Mouse (Mus musculus) myocyte (in vitro differentiated cells): ENCODE data around the gene Zfhx3.

ENCODE experiments used
- CEBPB ChIP-seq: IDR thresholded peaks from 2 replicates; pipeline ENCODE4 v1.6.1; 2011; ENCODE audit warnings: mild to moderate bottlenecking, moderate library complexity; ENCODE audit not compliant: poor library complexity, insufficient read depth, severe bottlenecking
- E2F4 ChIP-seq: IDR thresholded peaks from one replicate; pipeline ENCODE4 v1.6.1; 2011; ENCODE audit warnings: mild to moderate bottlenecking, control low read depth, moderate library complexity; ENCODE audit not compliant: insufficient read depth
- MAX ChIP-seq: IDR thresholded peaks from one replicate; pipeline ENCODE4 v1.6.1; 2011; ENCODE audit warnings: low read depth, mild to moderate bottlenecking, control low read depth
- MYOG ChIP-seq, 3 experiments: IDR thresholded peaks; one replicate each; pipeline ENCODE4 v1.6.1; 2011; ENCODE audit warnings: control low read depth in 2 of 3, low read depth in 2 of 3, mild to moderate bottlenecking in 2 of 3; ENCODE audit not compliant: insufficient read length in 2 of 3, control insufficient read depth in 1 of 3, insufficient read depth in 1 of 3
- POLR2A ChIP-seq: IDR thresholded peaks from one replicate; pipeline ENCODE4 v1.6.1; 2011; ENCODE audit warnings: low read depth, mild to moderate bottlenecking, control low read depth, moderate library complexity; ENCODE audit not compliant: insufficient read length
- POLR2AphosphoS2 ChIP-seq: IDR thresholded peaks from one replicate; pipeline ENCODE4 v1.6.1; 2011; ENCODE audit warnings: low read depth, control low read depth; ENCODE audit not compliant: insufficient read length
- TCF12 ChIP-seq: IDR thresholded peaks from one replicate; pipeline ENCODE4 v1.6.1; 2011; ENCODE audit warnings: mild to moderate bottlenecking, control low read depth; ENCODE audit not compliant: poor library complexity, insufficient read depth, severe bottlenecking
- TCF3 ChIP-seq: IDR thresholded peaks from one replicate; pipeline ENCODE4 v1.6.1; 2011; ENCODE audit warnings: low read depth, control low read depth; ENCODE audit not compliant: insufficient read length
- USF1 ChIP-seq: IDR thresholded peaks from one replicate; pipeline ENCODE4 v1.6.1; 2011; ENCODE audit warnings: low read depth, mild to moderate bottlenecking, control low read depth, moderate library complexity

DNA sequence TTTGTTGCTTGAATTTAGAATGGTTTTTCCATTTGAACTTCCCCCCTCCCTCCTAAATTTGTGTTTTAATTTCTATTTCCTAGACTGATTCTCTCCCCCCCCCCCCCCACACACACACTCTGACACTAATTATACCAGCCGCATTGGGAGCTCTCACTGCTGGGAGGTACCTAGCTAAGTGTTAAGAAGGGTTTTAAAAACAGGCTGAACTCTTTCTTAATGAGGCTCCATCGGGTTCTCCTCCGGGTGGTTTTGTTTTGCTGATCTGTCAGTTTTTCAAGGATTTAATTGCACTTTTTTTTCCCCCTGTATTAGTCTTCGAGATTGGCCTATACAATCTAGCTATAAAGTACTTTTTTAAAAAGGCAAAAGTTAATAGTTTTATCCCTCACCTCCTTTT, 946.5 kb downstream of the Zfhx3 start:
- TF ChIP-seq POLR2A (no peak), CEBPB (no peak), USF1 (no peak), MYOG (IDR thresholded peaks at IDR 0.05; ENCODE audit: control insufficient read depth in 1 of 3, insufficient read depth in 1 of 3, insufficient read length in 2 of 3, low read depth in 2 of 3) (no peak), TCF12 (no peak), MAX (no peak), E2F4 (no peak), POLR2AphosphoS2 (no peak), TCF3 (no peak)
